Mouse (Mus musculus) E14TG2a.4 (cell line): Measurements from ENCODE around the gene Gm20696.

Experiments used
- CTCF ChIP-seq: conservative IDR thresholded peaks from 2 replicates; pipeline ENCODE4 v1.5.1; 2014; ENCODE audit warnings: low read length
- POU5F1 ChIP-seq: IDR thresholded peaks from 2 replicates; pipeline ENCODE4 v1.6.1; 2014; ENCODE audit warnings: low read length, borderline replicate concordance

GRCm38 (mm10) chr6:99606079-99606478 is 60.5 kb downstream of the Gm20696 start:
- TF ChIP-seq CTCF (no peak), POU5F1 (no peak)
